Mouse (Mus musculus): ENCODE measurements around the gene 3110001I22Rik. TPM values are rescaled to one million over a fixed set of nuclear protein-coding genes. Genes with fewer than 3 reads are reported as not detected.

Gene 3110001I22Rik
- 32.8 TPM for total RNA-seq (2023)

GRCm38 (mm10) chr16:13671685-13672385 lies at the start of gene 3110001I22Rik, which contains the start of gene Bfar:
Gene 3110001I22Rik (plus strand): TSS chr16:13671929.
Gene Bfar (plus strand): TSS chr16:13671858.

DNA sequence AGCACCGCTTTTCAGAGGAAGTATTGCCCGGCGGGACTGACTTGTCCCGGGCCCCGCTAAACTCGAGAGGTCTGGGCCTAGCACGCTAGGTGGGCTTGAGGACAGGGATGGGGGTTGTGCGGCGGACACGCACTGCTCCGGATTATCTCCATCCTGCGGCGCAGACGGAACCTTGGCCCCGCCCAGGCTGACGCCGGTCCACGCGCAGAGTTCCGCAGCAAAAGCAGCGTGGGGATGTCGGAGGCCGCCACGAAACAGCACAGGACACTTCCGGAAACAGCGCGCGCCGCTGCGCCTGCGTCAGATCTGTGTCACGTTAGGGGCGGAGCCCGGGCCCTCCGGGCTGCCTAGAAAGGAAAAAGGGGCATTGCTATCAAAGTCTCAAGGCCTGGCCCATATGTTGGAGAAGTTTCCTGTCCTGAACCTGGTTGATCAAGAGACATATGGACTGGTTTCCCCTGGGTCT lies 3.8 kb upstream of the 3110001I22Rik start, which contains the start of gene Parn:
Gene Parn, minus strand, starts transcription at position 293 of the 466 bp plus-strand sequence.

Other genes with a start within 250 kb of the 3110001I22Rik start
- 39.3 TPM for gene Parn, start 3.8 kb upstream of the 3110001I22Rik start, total RNA-seq (2023)
- gene Bfar, start 71 bp upstream of the 3110001I22Rik start, total RNA-seq (2023) = 58.3 TPM
- gene Pla2g10, start 59.1 kb downstream of the 3110001I22Rik start, total RNA-seq (2023) = not detected
- 34.9 TPM for gene Rrn3, start 108.8 kb downstream of the 3110001I22Rik start, total RNA-seq (2023)
- gene Ntan1, start 146.9 kb downstream of the 3110001I22Rik start, total RNA-seq (2023) = 63.0 TPM
- 76.5 TPM for gene Pdxdc1, start 231.2 kb downstream of the 3110001I22Rik start, total RNA-seq (2023)
- gene Mpv17l, start 231.2 kb downstream of the 3110001I22Rik start, total RNA-seq (2023) = 1.8 TPM